Mouse (Mus musculus) cortical plate, adult 2 months (tissue): Measurements from ENCODE around the gene Stac2.

Experiments
- CTCF ChIP-seq: fragments of 200-500 bp; IDR thresholded peaks from 2 replicates; pipeline ENCODE4 v1.5.1; 2011; ENCODE audit warnings: mild to moderate bottlenecking, control low read depth, low read length; ENCODE audit not compliant: insufficient read depth; ENCODE audit errors: extremely low read depth
- POLR2A ChIP-seq: fragments of 200-500 bp; IDR thresholded peaks from 2 replicates; pipeline ENCODE4 v1.6.1; 2011; ENCODE audit warnings: mild to moderate bottlenecking, low read length, control low read depth; ENCODE audit not compliant: insufficient read depth; ENCODE audit errors: extremely low read depth

DNA sequence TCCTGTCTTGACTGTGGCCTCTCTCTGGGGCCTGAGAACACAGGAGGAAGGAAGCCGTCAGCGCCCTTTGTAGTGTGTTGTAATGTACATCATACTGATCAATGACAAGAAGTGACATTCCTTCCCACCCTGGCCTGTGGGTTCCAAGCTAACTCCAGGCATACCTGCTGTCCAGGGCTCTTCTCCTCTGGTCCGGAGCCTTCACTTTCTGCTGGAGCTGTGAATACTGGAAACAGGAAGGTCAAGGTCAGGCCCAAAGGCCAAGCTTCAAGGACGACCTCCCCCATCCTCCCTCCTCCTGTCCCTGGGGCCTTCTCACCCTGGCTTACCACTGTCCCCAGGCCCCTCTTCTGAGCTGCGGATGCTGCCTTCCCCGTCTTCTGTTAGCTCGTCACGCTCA, 12.3 kb downstream of the Stac2 start:
- TF ChIP-seq CTCF (no peak), POLR2A (no peak)
